Mouse (Mus musculus): Measurements from ENCODE around the gene Hsd17b12.

GRCm38 (mm10) chr2:94157051-94157450 is 713 bp downstream of the Hsd17b12 start:
- TF ChIP-seq CTCF (IDR thresholded peaks at IDR 0.05; ENCODE audit: control insufficient read depth, insufficient read depth, insufficient read length) (no peak), MYOG (IDR thresholded peaks at IDR 0.05; ENCODE audit: control insufficient read depth, extremely low read depth, insufficient read length) (no peak), MAX (IDR thresholded peaks at IDR 0.05) (no peak), MYOD1 (IDR thresholded peaks at IDR 0.05; ENCODE audit: control insufficient read depth, insufficient read length, low read depth) (no peak), USF1 (IDR thresholded peaks at IDR 0.05; ENCODE audit: low read depth) (no peak), CEBPB (IDR thresholded peaks at IDR 0.05; ENCODE audit: low read depth) (no peak)
